Mouse (Mus musculus) megakaryocyte, embryonic 14.5 days (primary cell): ENCODE measurements around the gene Gm11168. TPM values are rescaled to one million over a fixed set of nuclear protein-coding genes. Genes with fewer than 3 reads are reported as not detected.
A peak's percentile ranks its signal among the peaks of the same experiment; 100 is the strongest.
"Not testable (repeated sequence)": the region's sequence is repeated elsewhere in the genome, so short reads cannot be mapped to it uniquely, and the experiment has no call there.

ENCODE experiments used
- H3K27me3 ChIP-seq: replicated peaks from 2 replicates; pipeline ENCODE3; 2012; ENCODE audit warnings: inconsistent platforms
- H3K36me3 ChIP-seq: replicated peaks from 2 replicates; pipeline ENCODE3; 2012; ENCODE audit warnings: low read length, inconsistent platforms, mixed read lengths
- H3K4me1 ChIP-seq: 2 replicates; pipeline ENCODE4 v1.6.1; 2012; ENCODE audit warnings: inconsistent platforms
- H3K4me3 ChIP-seq: replicated peaks from 2 replicates; pipeline ENCODE3; 2012; ENCODE audit warnings: moderate library complexity, mild to moderate bottlenecking, inconsistent platforms
- H3K9me3 ChIP-seq: 2 replicates; pipeline ENCODE4 v1.6.1; 2012; ENCODE audit warnings: inconsistent platforms
- GATA1 ChIP-seq: IDR thresholded peaks from 3 replicates; pipeline ENCODE4 v1.6.1; 2012; ENCODE audit warnings: mixed read lengths, low read length, inconsistent platforms, borderline replicate concordance
- polyA plus RNA-seq: library from polyadenylated mRNA; stranded (reverse); fragments of >175 nt; gene quantifications from 2 replicates; pipeline ENCODE4 v1.2.3, GENCODE M21; 2012; ENCODE audit warnings: low replicate concordance; ENCODE audit not compliant: insufficient read depth

The Gm11168 gene
- polyA plus RNA-seq, result 1.2 and 11.0 TPM in 2 replicates

DNA sequence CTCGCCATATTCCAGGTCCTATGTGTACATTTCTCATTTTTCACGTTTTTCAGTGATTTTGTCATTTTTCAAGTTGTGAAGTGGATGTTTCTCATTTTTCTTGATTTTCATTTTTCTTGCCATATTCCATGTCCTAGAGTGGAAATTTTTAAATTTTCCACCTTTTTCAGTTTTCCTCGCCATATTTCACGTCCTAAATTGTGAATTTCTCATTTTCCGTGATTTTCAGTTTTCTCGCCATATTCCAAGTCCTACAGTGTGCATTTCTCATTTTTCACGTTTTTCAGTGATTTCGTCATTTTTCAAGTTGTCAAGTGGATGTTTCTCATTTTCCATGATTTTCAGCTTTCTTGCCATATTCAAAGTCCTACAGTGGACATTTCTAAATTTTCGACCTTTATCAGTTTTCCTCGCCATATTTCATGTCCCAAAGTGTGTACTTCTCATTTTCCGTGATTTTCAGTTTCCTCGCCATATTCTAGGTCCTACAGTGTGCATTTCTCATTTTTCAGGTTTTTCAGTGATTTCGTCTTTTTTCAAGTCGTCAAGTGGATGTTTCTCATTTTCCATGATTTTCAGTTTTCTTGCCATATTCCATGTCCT lies at the start of gene Gm11168:
Gm11168 (plus strand) TSS at position 553 of the 603 bp plus-strand sequence.
- not testable (repeated sequence) for H3K4me3 ChIP-seq, H3K36me3 ChIP-seq, H3K27me3 ChIP-seq, H3K4me1 ChIP-seq, H3K9me3 ChIP-seq

DNA sequence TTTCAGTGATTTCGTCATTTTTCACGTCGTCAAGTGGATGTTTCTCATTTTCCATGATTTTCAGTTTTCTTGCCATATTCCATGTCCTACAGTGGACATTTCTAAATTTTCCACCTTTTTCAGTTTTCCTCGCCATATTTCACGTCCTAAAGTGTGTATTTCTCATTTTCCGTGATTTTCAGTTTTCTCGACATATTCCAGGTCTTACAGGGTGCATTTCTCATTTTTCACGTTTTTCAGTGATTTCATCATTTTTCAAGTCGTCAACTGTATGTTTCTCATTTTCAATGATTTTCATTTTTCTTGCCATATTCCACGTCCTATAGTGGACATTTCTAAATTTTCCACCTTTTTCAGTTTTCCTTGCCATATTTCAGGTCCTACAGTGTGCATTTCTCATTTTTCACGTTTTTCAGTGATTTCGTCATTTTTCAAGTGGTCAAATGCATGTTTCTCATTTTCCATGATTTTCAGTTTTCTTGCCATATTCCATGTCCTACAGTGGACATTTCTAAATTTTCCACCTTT lies 2.6 kb upstream of the Gm11168 start, which contains the start of gene Gm10722:
Gm10722 (plus strand) TSS at position 478 of the 528 bp plus-strand sequence.
- H3K9me3 ChIP-seq, H3K4me3 ChIP-seq, H3K36me3 ChIP-seq, H3K27me3 ChIP-seq, H3K4me1 ChIP-seq: not testable (repeated sequence)

DNA sequence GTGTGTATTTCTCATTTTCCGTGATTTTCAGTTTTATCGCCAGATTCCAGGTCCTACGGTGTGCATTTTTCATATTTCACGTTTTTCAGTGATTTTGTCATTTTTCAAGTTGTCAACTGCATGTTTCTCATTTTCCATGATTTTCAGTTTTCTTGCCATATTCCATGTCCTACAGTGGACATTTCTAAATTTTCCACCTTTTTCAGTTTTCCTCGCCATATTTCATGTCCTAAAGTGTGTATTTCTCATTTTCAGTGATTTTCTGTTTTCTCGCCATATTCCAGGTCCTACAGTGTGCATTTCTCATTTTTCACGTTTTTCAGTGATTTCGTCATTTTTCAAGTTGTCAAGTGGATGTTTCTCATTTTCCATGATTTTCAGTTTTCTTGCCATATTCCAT lies 2.1 kb upstream of the Gm11168 start:
- H3K36me3 ChIP-seq, H3K9me3 ChIP-seq, H3K27me3 ChIP-seq, H3K4me3 ChIP-seq, H3K4me1 ChIP-seq: not testable (repeated sequence)

DNA sequence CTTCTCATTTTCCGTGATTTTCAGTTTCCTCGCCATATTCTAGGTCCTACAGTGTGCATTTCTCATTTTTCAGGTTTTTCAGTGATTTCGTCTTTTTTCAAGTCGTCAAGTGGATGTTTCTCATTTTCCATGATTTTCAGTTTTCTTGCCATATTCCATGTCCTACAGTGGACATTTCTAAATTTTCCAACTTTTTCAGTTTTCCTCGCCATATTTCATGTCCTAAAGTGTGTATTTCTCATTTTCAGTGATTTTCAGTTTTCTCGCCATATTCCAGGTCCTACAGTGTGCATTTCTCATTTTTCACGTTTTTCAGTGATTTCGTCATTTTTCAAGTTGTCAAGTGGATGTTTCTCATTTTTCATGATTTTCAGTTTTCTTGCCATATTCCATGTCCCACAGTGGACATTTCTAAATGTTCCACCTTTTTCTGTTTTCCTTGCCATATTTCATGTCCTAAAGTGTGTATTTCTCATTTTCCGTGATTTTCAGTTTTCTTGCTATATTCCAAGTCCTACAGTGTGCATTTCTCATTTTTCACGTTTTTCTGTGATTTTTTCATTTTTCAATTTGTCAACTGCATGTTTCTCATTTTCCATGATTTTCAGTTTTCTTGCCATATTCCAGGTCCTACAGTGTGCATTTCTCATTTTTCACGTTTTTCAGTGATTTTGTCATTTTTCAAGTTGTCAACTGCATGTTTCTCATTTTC lies 1.0 kb upstream of the Gm11168 start:
- H3K4me1 ChIP-seq, H3K4me3 ChIP-seq, H3K9me3 ChIP-seq, H3K36me3 ChIP-seq, H3K27me3 ChIP-seq: not testable (repeated sequence)
- TF ChIP-seq GATA1, result peak; percentile 38; the same call in 2 of the 3 replicates

DNA sequence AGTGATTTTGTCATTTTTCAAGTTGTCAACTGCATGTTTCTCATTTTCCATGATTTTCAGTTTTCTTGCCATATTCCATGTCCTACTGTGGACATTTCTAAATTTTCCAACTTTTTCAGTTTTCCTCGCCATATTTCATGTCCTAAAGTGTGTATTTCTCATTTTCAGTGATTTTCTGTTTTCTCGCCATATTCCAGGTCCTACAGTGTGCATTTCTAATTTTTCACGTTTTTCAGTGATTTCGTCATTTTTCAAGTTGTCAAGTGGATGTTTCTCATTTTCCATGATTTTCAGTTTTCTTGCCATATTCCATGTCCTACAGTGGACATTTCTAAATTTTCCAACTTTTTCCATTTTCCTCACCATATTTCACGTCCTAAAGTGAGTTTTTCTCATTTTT lies 3.0 kb downstream of the Gm11168 start:
- not testable (repeated sequence) for H3K9me3 ChIP-seq, H3K4me1 ChIP-seq, H3K36me3 ChIP-seq, H3K4me3 ChIP-seq, H3K27me3 ChIP-seq

DNA sequence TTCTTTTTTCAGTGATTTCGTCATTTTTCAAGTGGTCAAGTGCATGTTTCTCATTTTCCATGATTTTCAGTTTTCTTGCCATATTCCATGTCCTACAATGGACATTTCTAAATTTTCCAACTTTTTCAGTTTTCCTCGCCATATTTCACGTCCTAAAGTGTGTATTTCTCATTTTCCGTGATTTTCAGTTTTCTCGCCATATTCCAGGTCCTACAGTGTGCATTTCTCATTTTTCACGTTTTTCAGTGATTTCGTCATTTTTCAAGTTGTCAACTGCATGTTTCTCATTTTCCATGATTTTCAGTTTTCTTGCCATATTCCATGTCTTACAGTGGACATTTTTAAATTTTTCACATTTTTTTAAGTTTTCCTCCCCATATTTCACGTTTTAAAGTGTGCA lies 3.5 kb downstream of the Gm11168 start:
- not testable (repeated sequence) for H3K36me3 ChIP-seq, H3K4me1 ChIP-seq, H3K4me3 ChIP-seq, H3K27me3 ChIP-seq, H3K9me3 ChIP-seq

DNA sequence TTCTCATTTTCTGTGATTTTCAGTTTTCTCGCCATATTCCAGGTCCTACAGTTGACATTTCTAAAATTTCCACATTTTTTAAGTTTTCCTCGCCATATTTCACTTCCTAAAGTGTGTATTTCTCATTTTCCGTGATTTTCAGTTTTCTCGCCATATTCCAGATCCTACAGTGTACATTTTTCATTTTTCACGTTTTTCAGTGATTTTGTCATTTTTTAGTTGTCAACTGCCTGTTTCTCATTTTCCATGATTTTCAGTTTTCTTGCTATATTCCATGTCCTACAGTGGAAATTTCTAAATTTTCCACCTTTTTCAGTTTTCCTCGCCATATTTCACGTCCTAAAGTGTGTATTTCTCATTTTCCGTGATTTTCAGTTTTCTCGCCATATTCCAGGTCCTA lies 4.1 kb downstream of the Gm11168 start:
- H3K4me3 ChIP-seq, H3K9me3 ChIP-seq, H3K27me3 ChIP-seq, H3K4me1 ChIP-seq, H3K36me3 ChIP-seq: not testable (repeated sequence)

DNA sequence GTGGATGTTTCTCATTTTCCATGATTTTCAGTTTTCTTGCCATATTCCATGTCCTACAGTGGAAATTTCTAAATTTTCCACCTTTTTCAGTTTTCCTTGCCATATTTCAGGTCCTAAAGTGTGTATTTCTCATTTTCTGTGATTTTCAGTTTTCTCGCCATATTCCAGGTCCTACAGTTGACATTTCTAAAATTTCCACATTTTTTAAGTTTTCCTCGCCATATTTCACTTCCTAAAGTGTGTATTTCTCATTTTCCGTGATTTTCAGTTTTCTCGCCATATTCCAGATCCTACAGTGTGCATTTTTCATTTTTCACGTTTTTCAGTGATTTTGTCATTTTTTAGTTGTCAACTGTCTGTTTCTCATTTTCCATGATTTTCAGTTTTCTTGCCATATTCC lies 6.2 kb downstream of the Gm11168 start:
- not testable (repeated sequence) for H3K27me3 ChIP-seq, H3K9me3 ChIP-seq, H3K4me1 ChIP-seq, H3K36me3 ChIP-seq, H3K4me3 ChIP-seq

DNA sequence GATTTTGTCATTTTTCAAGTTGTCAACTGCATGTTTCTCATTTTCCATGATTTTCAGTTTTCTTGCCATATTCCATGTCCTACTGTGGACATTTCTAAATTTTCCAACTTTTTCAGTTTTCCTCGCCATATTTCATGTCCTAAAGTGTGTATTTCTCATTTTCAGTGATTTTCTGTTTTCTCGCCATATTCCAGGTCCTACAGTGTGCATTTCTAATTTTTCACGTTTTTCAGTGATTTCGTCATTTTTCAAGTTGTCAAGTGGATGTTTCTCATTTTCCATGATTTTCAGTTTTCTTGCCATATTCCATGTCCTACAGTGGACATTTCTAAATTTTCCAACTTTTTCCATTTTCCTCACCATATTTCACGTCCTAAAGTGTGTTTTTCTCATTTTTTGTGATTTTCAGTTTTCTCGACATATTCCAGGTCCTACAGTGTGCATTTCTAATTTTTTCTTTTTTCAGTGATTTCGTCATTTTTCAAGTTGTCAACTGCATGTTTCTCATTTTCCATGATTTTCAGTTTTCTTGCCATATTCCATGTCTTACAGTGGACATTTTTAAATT lies 9.0 kb downstream of the Gm11168 start:
- not testable (repeated sequence) for H3K9me3 ChIP-seq, H3K4me3 ChIP-seq, H3K4me1 ChIP-seq, H3K36me3 ChIP-seq, H3K27me3 ChIP-seq

DNA sequence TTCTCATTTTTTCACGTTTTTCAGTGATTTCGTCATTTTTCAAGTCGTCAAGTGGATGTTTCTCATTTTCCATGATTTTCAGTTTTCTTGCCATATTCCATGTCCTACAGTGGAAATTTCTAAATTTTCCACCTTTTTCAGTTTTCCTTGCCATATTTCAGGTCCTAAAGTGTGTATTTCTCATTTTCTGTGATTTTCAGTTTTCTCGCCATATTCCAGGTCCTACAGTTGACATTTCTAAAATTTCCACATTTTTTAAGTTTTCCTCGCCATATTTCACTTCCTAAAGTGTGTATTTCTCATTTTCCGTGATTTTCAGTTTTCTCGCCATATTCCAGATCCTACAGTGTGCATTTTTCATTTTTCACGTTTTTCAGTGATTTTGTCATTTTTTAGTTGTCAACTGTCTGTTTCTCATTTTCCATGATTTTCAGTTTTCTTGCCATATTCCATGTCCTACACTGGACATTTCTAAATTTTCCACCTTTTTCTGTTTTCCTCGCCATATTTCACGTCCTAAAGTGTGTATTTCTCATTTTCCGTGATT lies 9.7 kb downstream of the Gm11168 start, which contains the start of gene Gm10721:
Gm10721 (plus strand) TSS at position 408 of the 547 bp plus-strand sequence.
- not testable (repeated sequence) for H3K9me3 ChIP-seq, H3K4me3 ChIP-seq, H3K36me3 ChIP-seq, H3K27me3 ChIP-seq, H3K4me1 ChIP-seq

DNA sequence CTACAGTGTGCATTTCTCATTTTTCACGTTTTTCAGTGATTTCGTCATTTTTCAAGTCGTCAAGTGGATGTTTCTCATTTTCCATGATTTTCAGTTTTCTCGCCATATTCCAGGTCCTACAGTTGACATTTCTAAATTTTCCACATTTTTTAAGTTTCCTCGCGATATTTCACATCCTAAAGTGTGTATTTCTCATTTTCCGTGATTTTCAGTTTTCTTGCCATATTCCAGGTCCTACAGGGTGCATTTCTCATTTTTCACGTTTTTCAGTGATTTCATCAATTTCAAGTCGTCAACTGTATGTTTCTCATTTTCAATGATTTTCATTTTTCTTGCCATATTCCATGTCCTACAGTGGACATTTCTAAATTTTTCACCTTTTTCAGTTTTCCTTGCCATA lies 12.2 kb downstream of the Gm11168 start, which contains the start of gene Gm10720:
Gm10720 (plus strand) TSS at position 301 of the 400 bp plus-strand sequence.
- H3K36me3 ChIP-seq, H3K27me3 ChIP-seq, H3K4me1 ChIP-seq, H3K9me3 ChIP-seq, H3K4me3 ChIP-seq: not testable (repeated sequence)

DNA sequence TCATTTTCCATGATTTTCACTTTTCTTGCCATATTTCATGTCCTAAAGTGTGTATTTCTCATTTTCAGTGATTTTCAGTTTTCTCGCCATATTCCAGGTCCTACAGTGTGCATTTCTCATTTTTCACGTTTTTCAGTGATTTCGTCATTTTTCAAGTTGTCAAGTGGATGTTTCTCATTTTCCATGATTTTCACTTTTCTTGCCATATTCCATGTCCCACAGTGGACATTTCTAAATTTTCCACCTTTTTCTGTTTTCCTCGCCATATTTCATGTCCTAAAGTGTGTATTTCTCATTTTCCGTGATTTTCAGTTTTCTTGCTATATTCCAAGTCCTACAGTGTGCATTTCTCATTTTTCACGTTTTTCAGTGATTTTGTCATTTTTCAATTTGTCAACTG lies 12.8 kb downstream of the Gm11168 start:
- H3K27me3 ChIP-seq, H3K4me3 ChIP-seq, H3K4me1 ChIP-seq, H3K9me3 ChIP-seq, H3K36me3 ChIP-seq: not testable (repeated sequence)

DNA sequence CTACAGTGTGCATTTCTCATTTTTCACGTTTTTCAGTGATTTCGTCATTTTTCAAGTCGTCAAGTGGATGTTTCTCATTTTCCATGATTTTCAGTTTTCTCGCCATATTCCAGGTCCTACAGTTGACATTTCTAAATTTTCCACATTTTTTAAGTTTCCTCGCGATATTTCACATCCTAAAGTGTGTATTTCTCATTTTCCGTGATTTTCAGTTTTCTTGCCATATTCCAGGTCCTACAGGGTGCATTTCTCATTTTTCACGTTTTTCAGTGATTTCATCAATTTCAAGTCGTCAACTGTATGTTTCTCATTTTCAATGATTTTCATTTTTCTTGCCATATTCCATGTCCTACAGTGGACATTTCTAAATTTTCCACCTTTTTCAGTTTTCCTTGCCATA lies 14.0 kb downstream of the Gm11168 start, which contains the start of gene Gm10719:
Gm10719 (plus strand) TSS at position 301 of the 400 bp plus-strand sequence.
- H3K36me3 ChIP-seq, H3K4me3 ChIP-seq, H3K4me1 ChIP-seq, H3K27me3 ChIP-seq, H3K9me3 ChIP-seq: not testable (repeated sequence)

DNA sequence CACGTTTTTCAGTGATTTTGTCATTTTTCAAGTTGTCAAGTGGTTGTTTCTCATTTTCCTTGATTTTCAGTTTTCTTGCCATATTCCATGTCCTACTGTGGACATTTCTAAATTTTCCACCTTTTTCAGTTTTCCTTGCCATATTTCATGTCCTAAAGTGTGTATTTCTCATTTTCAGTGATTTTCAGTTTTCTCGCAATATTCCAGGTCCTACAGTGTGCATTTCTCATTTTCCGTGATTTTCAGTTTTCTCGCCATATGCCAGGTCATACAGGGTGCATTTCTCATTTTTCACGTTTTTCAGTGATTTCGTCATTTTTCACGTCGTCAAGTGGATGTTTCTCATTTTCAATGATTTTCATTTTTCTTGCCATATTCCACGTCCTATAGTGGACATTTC lies 15.8 kb downstream of the Gm11168 start:
- H3K4me1 ChIP-seq, H3K36me3 ChIP-seq: not testable (repeated sequence)

DNA sequence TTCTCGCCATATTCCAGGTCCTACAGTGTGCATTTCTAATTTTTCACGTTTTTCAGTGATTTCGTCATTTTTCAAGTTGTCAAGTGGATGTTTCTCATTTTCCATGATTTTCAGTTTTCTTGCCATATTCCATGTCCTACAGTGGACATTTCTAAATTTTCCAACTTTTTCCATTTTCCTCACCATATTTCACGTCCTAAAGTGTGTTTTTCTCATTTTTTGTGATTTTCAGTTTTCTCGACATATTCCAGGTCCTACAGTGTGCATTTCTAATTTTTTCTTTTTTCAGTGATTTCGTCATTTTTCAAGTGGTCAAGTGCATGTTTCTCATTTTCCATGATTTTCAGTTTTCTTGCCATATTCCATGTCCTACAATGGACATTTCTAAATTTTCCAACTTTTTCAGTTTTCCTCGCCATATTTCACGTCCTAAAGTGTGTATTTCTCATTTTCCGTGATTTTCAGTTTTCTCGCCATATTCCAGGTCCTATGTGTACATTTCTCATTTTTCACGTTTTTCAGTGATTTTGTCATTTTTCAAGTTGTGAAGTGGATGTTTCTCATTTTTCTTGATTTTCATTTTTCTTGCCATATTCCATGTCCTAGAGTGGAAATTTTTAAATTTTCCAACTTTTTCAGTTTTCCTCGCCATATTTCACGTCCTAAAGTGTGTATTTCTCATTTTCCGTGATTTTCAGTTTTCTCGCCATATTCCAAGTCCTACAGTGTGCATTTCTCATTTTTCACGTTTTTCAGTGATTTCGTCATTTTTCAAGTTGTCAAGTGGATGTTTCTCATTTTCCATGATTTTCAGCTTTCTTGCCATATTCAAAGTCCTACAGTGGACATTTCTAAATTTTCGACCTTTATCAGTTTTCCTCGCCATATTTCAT lies 16.9 kb downstream of the Gm11168 start:
- not testable (repeated sequence) for H3K27me3 ChIP-seq, H3K4me1 ChIP-seq, H3K36me3 ChIP-seq, H3K4me3 ChIP-seq, H3K9me3 ChIP-seq

More for the DNA sequence above, 15.8 kb downstream of the Gm11168 start:
- not testable (repeated sequence) for H3K4me3 ChIP-seq, H3K27me3 ChIP-seq, H3K9me3 ChIP-seq
